Mouse (Mus musculus): ENCODE results near the gene Adat3.

The Adat3 gene

GRCm38 (mm10) chr10:80656130-80656862 lies 53.6 kb downstream of the Adat3 start:
- peak; percentile 100 for DNase-seq

- DNase-seq, result peak; percentile 93
Measured at GRCm38 (mm10) chr10:80656863-80657623, 54.4 kb downstream of the Adat3 start, which contains the start of gene Btbd2. Btbd2 (minus strand) TSS chr10:80657071.
